Mouse (Mus musculus) liver, embryonic 14.5 days (tissue): ENCODE measurements at regions not wholly inside any gene's neighbourhood (a gene's known extent, or its start where the extent isn't known, plus 50 kb on each side); places are given as distances from the start of the nearest gene placed in this dataset.

ENCODE experiments used
- ATAC-seq: fragments of 200-750 bp; cut with Nextera tagmentation; 2 replicates; pipeline ENCODE4 v1.8.0; 2017; ENCODE audit warnings: moderate number of reproducible peaks, mild to moderate bottlenecking, moderate library complexity; ENCODE audit not compliant: insufficient read depth
- DNase-seq, 3 experiments: peaks; one replicate each; pipeline ENCODE4 v3.0.0-alpha.2; 2012 to 2013; ENCODE audit warnings: low read depth in 3 of 3, low spot score in 3 of 3
- H3K27ac ChIP-seq: fragments of 300-500 bp; sonication (generic); 2 replicates; pipeline ENCODE4 v1.5.1; 2014; ENCODE audit warnings: moderate library complexity, mild to moderate bottlenecking, control low read depth, inconsistent platforms
- H3K27me3 ChIP-seq: fragments of 300-500 bp; sonication (generic); 2 replicates; pipeline ENCODE4 v1.6.1; 2014; ENCODE audit warnings: mild to moderate bottlenecking, low read length, moderate library complexity; ENCODE audit not compliant: control insufficient read depth, insufficient read depth
- H3K36me3 ChIP-seq: fragments of 300-500 bp; sonication (generic); replicated peaks from 2 replicates; pipeline ENCODE4 v1.6.1; 2014; ENCODE audit warnings: low read depth; ENCODE audit not compliant: control insufficient read depth, insufficient read depth
- H3K4me1 ChIP-seq, 2 experiments: fragments of 200-500 bp in 1 of 2; fragments of 300-500 bp in 1 of 2; sonication (generic) in 1 of 2; replicated peaks; 2 replicates each; pipeline ENCODE4 v1.6.1; 2012 to 2014; ENCODE audit warnings: antibody characterized with exemption in 1 of 2, inconsistent platforms in 1 of 2, low read length in 1 of 2; ENCODE audit not compliant: control insufficient read depth in 2 of 2, insufficient read depth in 2 of 2
- H3K4me2 ChIP-seq: fragments of 300-500 bp; sonication (generic); 2 replicates; pipeline ENCODE4 v1.6.1; 2014; ENCODE audit warnings: low read depth, mild to moderate bottlenecking, control low read depth, moderate library complexity
- H3K4me3 ChIP-seq, 2 experiments: fragments of 200-500 bp in 1 of 2; fragments of 300-500 bp in 1 of 2; sonication (generic) in 1 of 2; 2 replicates each; pipeline ENCODE4 v1.5.1; 2012 to 2014; ENCODE audit warnings: low read depth in 2 of 2, low read length in 2 of 2, mild to moderate bottlenecking in 2 of 2, control low read depth in 1 of 2, inconsistent platforms in 1 of 2, moderate library complexity in 1 of 2; ENCODE audit not compliant: insufficient read depth in 1 of 2
- H3K9ac ChIP-seq: fragments of 300-500 bp; sonication (generic); replicated peaks from 2 replicates; pipeline ENCODE4 v1.6.1; 2014; ENCODE audit warnings: mild to moderate bottlenecking, control low read depth, moderate library complexity
- H3K9me3 ChIP-seq: fragments of 300-500 bp; sonication (generic); 2 replicates; pipeline ENCODE4 v1.6.1; 2016; ENCODE audit warnings: low read length, mixed read lengths; ENCODE audit not compliant: control insufficient read depth
- CTCF ChIP-seq: IDR thresholded peaks from 2 replicates; pipeline ENCODE4 v1.5.1; 2016; ENCODE audit warnings: antibody characterized with exemption, low read depth, control low read depth
- EP300 ChIP-seq: IDR thresholded peaks from 2 replicates; pipeline ENCODE4 v1.6.1; 2016; ENCODE audit warnings: antibody characterized with exemption, low read depth
- WGBS: fragments of 180-500 bp; shearing (Covaris S2); extraction: QIAGEN DNeasy Blood & Tissue Kit; methylation state at CpG from one replicate; pipeline ENCODE4 v1.1.7; 2014; ENCODE audit not compliant: insufficient replicate concordance; 5-methylcytosine and 5-hydroxymethylcytosine counted together

DNA sequence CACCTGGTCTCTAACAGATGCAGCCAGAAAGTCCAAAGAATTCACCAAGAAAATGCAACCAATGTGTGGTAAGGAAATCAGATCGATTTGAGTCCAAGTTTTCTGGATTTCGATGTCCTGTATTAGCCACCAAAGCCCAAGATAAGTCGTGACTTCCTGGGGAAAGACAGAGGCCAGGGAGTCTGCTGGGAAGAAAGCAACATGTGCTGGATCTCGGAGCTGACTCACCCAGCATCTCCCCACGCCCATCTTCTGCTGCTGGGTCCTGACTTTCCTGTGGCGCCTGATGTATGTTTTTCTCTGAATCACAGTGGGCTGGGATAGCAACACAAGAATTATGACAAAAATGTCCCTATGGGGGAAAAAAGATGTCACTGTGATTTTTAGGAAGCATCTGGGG, 178.8 kb upstream of the Gm12728 start:
- Histone ChIP-seq H3K9me3 (no peaks in the 10 kb centered on the region), H3K4me3 (no peak overlapping the region), H3K9ac (no peak overlapping the region), H3K36me3 (no peaks in the 10 kb centered on the region), H3K4me2 (no peak overlapping the region), H3K4me1 (no peaks in the 10 kb centered on the region), H3K27me3 (no peaks in the 10 kb centered on the region), H3K27ac (no peak overlapping the region)
- TF ChIP-seq CTCF, result no peak
- TF ChIP-seq EP300, result no peak
- 46% methylated on average over 6 of the region's 6 CpGs for WGBS
- no peak for DNase-seq
- no peak for ATAC-seq

DNA sequence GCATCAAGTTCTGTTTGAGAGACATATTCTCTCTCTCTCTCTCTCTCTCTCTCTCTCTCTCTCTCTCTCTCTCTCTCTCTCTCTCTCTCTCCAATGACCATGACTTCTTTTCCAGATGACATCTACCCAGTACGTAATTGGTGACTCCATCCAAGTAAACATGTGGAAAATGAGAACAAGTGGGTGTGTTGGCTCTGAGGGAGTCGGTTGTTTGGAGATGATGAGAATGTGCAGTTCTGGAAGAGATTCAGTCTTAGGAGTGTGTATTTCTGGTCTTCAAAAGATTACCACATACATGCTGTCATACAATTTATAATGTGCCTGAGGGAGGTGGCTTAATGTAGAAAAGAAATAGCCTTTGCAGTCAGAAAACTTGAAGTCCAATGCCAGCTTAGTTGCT, 175.3 kb upstream of the Gm12728 start:
- Histone ChIP-seq H3K4me3 (no peak overlapping the region), H3K9ac (no peak overlapping the region), H3K36me3 (no peaks in the 10 kb centered on the region), H3K27me3 (no peaks in the 10 kb centered on the region), H3K27ac (no peak overlapping the region), H3K9me3 (no peaks in the 10 kb centered on the region), H3K4me2 (no peak overlapping the region), H3K4me1 (no peaks in the 10 kb centered on the region)
- DNase-seq (no peak), ATAC-seq (no peak)
- TF ChIP-seq CTCF (no peak), EP300 (no peak)
- 58% methylated on average over 2 of the region's 2 CpGs for WGBS

DNA sequence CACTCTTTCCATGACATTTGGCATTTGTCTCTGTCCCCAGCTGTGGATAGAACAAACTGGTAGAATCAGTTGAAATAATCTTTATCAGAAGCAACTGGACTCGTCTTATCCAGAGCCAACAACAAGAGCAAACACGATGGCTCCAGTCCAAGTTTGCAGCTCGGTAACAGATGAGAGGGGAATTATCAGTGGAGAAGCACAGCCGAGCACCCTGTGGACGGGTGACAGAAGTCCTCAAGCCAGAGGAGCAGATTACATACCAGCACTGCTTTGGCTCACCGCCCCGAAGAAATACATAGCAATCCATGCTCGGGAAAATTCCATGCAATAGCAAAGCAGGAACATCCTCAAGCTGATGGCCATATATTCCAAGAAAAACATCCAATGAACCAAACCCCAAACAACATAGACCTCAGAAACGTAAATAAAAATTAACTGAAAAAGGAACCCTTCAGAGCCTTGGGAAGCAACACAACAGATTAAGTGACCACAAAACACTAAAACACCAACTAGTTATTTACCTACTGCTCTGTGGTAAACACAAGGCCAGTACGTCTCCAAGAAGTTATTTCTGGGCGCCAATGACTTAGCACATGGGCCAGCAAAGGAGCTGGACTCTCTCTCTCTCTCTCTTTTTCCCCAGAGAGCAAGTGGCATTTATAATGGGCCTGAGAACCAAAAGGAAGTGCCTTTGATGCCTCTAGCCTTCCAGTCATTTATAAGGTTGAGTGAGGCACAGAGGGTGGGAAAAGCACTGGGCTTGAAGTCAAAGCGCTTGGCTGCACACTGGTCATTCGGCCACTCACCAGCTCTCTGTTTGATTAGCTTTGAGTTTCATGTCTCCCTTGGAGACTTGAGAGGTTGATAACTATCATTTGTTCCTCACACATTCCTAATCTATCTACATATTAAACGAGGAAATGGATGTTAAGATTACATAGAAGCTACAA, 163.0 kb upstream of the Gm12728 start:
- H3K9ac ChIP-seq, result no peak overlapping the region
- H3K9me3 ChIP-seq, result no peaks in the 10 kb centered on the region
- no peak for TF ChIP-seq EP300
- TF ChIP-seq CTCF, result no peak
- 0 out of 4 replicates have a peak, but pooled peaks cover 0 to 1% of the 10 kb centered on the region in 2 experiments for H3K4me1 ChIP-seq
- H3K27ac ChIP-seq, result no peak overlapping the region
- no peak overlapping the region for H3K4me3 ChIP-seq
- WGBS, result 61% methylated on average over 14 of the region's 14 CpGs
- H3K4me2 ChIP-seq, result no peak overlapping the region
- no peak for DNase-seq
- H3K36me3 ChIP-seq, result no peaks in the 10 kb centered on the region
- H3K27me3 ChIP-seq, result no peaks in the 10 kb centered on the region
- no peak for ATAC-seq

DNA sequence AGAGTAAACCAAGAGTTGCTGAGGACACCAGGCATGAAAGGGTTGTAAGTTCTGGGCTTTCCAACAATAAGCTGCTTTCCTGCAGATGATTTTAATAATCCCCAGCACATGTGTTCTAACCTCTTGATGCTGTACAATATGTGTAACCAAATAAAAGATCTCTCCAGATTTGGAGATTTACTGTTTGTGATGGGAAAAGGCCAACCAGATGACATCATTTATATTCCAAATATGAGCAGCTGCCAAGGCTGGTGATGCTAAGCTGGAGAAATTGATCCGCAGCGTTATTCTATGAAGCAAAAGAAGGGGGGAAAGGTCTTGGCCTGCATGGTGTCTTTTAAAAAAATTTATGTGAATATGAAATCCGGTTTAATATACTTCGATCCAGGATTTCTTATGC, 160.1 kb upstream of the Gm12728 start:
- H3K27ac ChIP-seq, result no peak overlapping the region
- no peaks in the 10 kb centered on the region for H3K9me3 ChIP-seq
- TF ChIP-seq CTCF (no peak), EP300 (no peak)
- H3K4me3 ChIP-seq, result no peak overlapping the region
- H3K9ac ChIP-seq, result no peak overlapping the region
- 0 out of 4 replicates have a peak, but pooled peaks cover 0 to 1% of the 10 kb centered on the region in 2 experiments for H3K4me1 ChIP-seq
- ATAC-seq, result no peak
- DNase-seq, result no peak
- H3K4me2 ChIP-seq, result no peak overlapping the region
- H3K36me3 ChIP-seq, result no peaks in the 10 kb centered on the region
- 68% methylated on average over 4 of the region's 4 CpGs for WGBS
- H3K27me3 ChIP-seq, result no peaks in the 10 kb centered on the region

DNA sequence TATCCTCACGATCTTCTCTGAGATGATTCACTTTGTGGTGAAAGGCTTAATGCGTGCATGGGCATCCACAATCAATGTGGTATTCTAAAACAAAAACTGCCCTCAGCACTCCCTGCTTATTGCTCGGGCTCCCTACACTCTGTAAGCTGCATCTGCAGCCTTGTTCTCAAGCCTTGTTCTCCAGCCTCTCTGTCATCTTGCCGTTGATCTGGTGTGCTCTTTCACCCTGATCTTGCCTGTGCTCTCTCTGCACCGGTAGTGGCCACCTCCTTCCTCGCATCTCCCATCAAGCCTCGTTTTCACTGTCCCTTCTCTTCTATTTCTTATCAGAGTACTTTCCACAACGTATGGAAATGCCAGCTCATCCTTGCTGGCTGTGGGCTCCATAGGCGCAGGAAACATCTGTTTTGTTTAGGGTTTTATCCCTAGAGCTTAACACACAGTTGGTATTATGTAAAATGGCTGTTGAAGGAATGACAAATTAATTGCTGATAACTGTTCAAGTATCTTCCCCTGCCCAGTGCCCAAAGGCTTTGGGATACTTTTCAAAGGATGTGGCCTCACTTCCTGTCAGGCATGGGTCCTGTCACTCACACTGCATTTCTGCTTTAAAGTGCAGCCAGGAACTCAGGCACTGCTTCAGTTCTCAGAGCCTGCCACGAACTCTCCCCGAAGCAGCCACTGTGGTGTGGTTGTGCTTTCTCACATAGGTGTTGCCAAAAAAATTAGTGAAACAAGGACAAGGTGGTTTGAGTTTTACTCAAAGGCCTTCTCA, 158.9 kb upstream of the Gm12728 start:
- no peak for TF ChIP-seq EP300
- Histone ChIP-seq H3K27me3 (no peaks in the 10 kb centered on the region), H3K9ac (no peak overlapping the region), H3K36me3 (no peaks in the 10 kb centered on the region), H3K4me1 (0 out of 4 replicates have a peak, but pooled peaks cover 0 to 1% of the 10 kb centered on the region in 2 experiments), H3K27ac (no peak overlapping the region), H3K4me3 (no peak overlapping the region), H3K9me3 (no peaks in the 10 kb centered on the region), H3K4me2 (no peak overlapping the region)
- ATAC-seq (no peak), DNase-seq (no peak)
- WGBS, result 17% methylated on average over 11 of the region's 11 CpGs
